Mouse (Mus musculus) bone marrow macrophage, adult 2 months (primary cell): Measurements from ENCODE around the gene Tsen54.

Experiments
- CTCF ChIP-seq: IDR thresholded peaks from 2 replicates; pipeline ENCODE4 v1.5.1; 2012; ENCODE audit warnings: low read depth, mild to moderate bottlenecking, low read length, moderate library complexity
- POLR2A ChIP-seq: IDR thresholded peaks from 2 replicates; pipeline ENCODE4 v1.6.1; 2012; ENCODE audit warnings: mild to moderate bottlenecking, low read depth, low read length, borderline replicate concordance

GRCm38 (mm10) chr11:115808696-115809310 is 5.7 kb upstream of the Tsen54 start:
- TF ChIP-seq CTCF (no peak), POLR2A (no peak)
